Comparison of ENCODE assay signal across 25 mouse cellular contexts in the genomic region with DNA sequence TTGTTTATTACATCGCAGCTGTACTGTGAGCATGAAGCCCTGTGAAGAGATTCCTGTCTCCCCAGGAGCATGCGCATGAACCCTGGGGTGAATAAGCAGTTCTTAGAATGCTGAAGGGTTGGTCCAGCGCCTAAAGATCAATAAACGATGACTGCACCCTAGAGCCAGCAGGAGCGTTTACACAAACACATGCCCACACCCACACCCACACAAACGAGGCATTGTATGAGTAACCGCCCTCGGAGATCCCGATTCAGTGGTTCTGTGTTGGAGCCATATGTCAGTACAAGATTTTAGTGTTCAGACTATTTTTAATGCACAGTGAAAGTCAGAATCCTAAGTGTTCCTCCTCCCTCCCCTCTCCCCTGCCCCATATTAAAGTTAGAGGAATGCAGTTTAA. TPM values are rescaled to one million over a fixed set of nuclear protein-coding genes. Genes with fewer than 3 reads are reported as not detected.
A peak's percentile ranks its signal among the peaks of the same experiment; 100 is the strongest.
DNase-seq lines count a peak whose midpoint lies in the region; ATAC-seq lines count a peak whose summit lies in the region.
"Had no signal": no experiment of that assay in that cellular context is flagged by ENCODE, and none has a peak within 500 bp of the region (broad histone marks: within the 10 kb centered on the region; RNA-seq: fewer than 3 reads in every experiment).

No protein-coding gene starts in this region.

- no peak overlapping the region for H3K4me3 ChIP-seq in intestine, embryonic 16.5 days (ENCODE audit: low read length)
- H3K4me3 ChIP-seq in intestine, embryonic 15.5 days (replicated peaks), result no peak overlapping the region
- no peak overlapping the region for H3K4me3 ChIP-seq in stomach, embryonic 16.5 days (replicated peaks; ENCODE audit: low read length)
- H3K4me3 ChIP-seq in heart, embryonic 12.5 days, result no peak overlapping the region
- H3K4me3 ChIP-seq: forebrain, embryonic 15.5 days; myocyte; neural tube, embryonic 13.5 days had no signal

- no peak overlapping the region for H3K9ac ChIP-seq in intestine, embryonic 16.5 days (ENCODE audit: low read depth, low read length)
- no peak overlapping the region for H3K9ac ChIP-seq in intestine, embryonic 15.5 days
- H3K9ac ChIP-seq in stomach, embryonic 16.5 days (ENCODE audit: low read length), result no peak overlapping the region
- no peak overlapping the region for H3K9ac ChIP-seq in heart, embryonic 12.5 days
- H3K9ac ChIP-seq: forebrain, embryonic 15.5 days; hindbrain, embryonic 14.5 days; liver, postnatal 0 days; neural tube, embryonic 13.5 days had no signal

- no peaks in the 10 kb centered on the region for H3K27me3 ChIP-seq in intestine, embryonic 16.5 days (replicated peaks; ENCODE audit: control insufficient read depth, insufficient read depth, low read length)
- H3K27me3 ChIP-seq in intestine, embryonic 15.5 days (replicated peaks), result no peaks in the 10 kb centered on the region
- H3K27me3 ChIP-seq in stomach, embryonic 16.5 days (ENCODE audit: control insufficient read depth, insufficient read depth, low read length), result no peaks in the 10 kb centered on the region
- no peaks in the 10 kb centered on the region for H3K27me3 ChIP-seq in heart, embryonic 12.5 days (replicated peaks)
- H3K27me3 ChIP-seq: forebrain, embryonic 15.5 days; neural tube, embryonic 13.5 days had no signal

- WGBS in intestine, embryonic 16.5 days, result 65% methylated on average over 9 of the region's 9 CpGs
- 66% methylated on average over 9 of the region's 9 CpGs for WGBS in intestine, embryonic 15.5 days
- WGBS in stomach, embryonic 16.5 days, result 70% methylated on average over 9 of the region's 9 CpGs
- 81% methylated on average over 9 of the region's 9 CpGs for WGBS in heart, embryonic 12.5 days

- no peaks in the 10 kb centered on the region for H3K36me3 ChIP-seq in intestine, embryonic 16.5 days (ENCODE audit: control insufficient read depth, insufficient read depth, low read length)
- no peaks in the 10 kb centered on the region for H3K36me3 ChIP-seq in intestine, embryonic 15.5 days
- H3K36me3 ChIP-seq in stomach, embryonic 16.5 days (ENCODE audit: control insufficient read depth, insufficient read depth, low read length), result no peaks in the 10 kb centered on the region
- H3K36me3 ChIP-seq in heart, embryonic 12.5 days, result no peaks in the 10 kb centered on the region
- H3K36me3 ChIP-seq: forebrain, embryonic 15.5 days; neural tube, embryonic 13.5 days had no signal

- H3K9me3 ChIP-seq in intestine, embryonic 16.5 days (ENCODE audit: control insufficient read depth, low read length), result no peaks in the 10 kb centered on the region
- no peaks in the 10 kb centered on the region for H3K9me3 ChIP-seq in intestine, embryonic 15.5 days
- H3K9me3 ChIP-seq in stomach, embryonic 16.5 days (replicated peaks; ENCODE audit: control insufficient read depth, low read length), result no peaks in the 10 kb centered on the region
- H3K9me3 ChIP-seq in heart, embryonic 12.5 days (replicated peaks), result no peaks in the 10 kb centered on the region
- H3K9me3 ChIP-seq: forebrain, embryonic 15.5 days; neural tube, embryonic 13.5 days had no signal

- no peaks in the 10 kb centered on the region for H3K4me1 ChIP-seq in intestine, embryonic 16.5 days (ENCODE audit: control insufficient read depth, insufficient read depth, low read length)
- no peaks in the 10 kb centered on the region for H3K4me1 ChIP-seq in intestine, embryonic 15.5 days (replicated peaks)
- H3K4me1 ChIP-seq in stomach, embryonic 16.5 days (ENCODE audit: control insufficient read depth, insufficient read depth, low read length), result no peaks in the 10 kb centered on the region
- no peaks in the 10 kb centered on the region for H3K4me1 ChIP-seq in heart, embryonic 12.5 days (replicated peaks)
- H3K4me1 ChIP-seq: forebrain, embryonic 15.5 days; neural tube, embryonic 13.5 days had no signal

- no peak overlapping the region for H3K4me2 ChIP-seq in intestine, embryonic 16.5 days (ENCODE audit: low read depth, low read length)
- no peak overlapping the region for H3K4me2 ChIP-seq in intestine, embryonic 15.5 days (replicated peaks)
- H3K4me2 ChIP-seq in stomach, embryonic 16.5 days (ENCODE audit: low read depth, low read length), result no peak overlapping the region
- no peak overlapping the region for H3K4me2 ChIP-seq in heart, embryonic 12.5 days
- H3K4me2 ChIP-seq: forebrain, embryonic 15.5 days; hindbrain, embryonic 14.5 days; neural tube, embryonic 13.5 days had no signal

- no peak overlapping the region for H3K27ac ChIP-seq in intestine, embryonic 16.5 days (ENCODE audit: low read length)
- no peak overlapping the region for H3K27ac ChIP-seq in intestine, embryonic 15.5 days
- H3K27ac ChIP-seq in stomach, embryonic 16.5 days (ENCODE audit: low read length), result no peak overlapping the region
- no peak overlapping the region for H3K27ac ChIP-seq in heart, embryonic 12.5 days (ENCODE audit: poor library complexity, severe bottlenecking)
- H3K27ac ChIP-seq: forebrain, embryonic 15.5 days; hindbrain, embryonic 14.5 days; macrophage; neural tube, embryonic 13.5 days had no signal

- DNase-seq in right cerebral cortex, adult 18-20 months, result peak; percentile 14
- DNase-seq in right cerebral cortex, postnatal 14 days, result no peak
- DNase-seq in brain, adult 2 months (ENCODE audit: low read depth, low spot score), result peak; percentile 50
- no peak for DNase-seq in spleen, adult 18-20 months
- DNase-seq: adrenal gland, postnatal 10 days; cerebellum, postnatal 36 days; gastrocnemius, postnatal 14 days; heart, adult 18-20 months; kidney, postnatal 4 days; liver; liver, postnatal 0 days; retina, postnatal 1 day; thymus, adult 2 months; thymus, postnatal 4 days had no signal

- peak; percentile 33; the same call in 1 of the 2 replicates for ATAC-seq in intestine, embryonic 16.5 days
- ATAC-seq in intestine, embryonic 15.5 days, result no peak
- peak; percentile 64; the same call in 1 of the 2 replicates for ATAC-seq in stomach, embryonic 16.5 days (ENCODE audit: insufficient read depth, low FRiP score)
- no peak for ATAC-seq in heart, embryonic 12.5 days (ENCODE audit: insufficient number of reproducible peaks, low FRiP score)
- ATAC-seq: forebrain, embryonic 15.5 days; liver, postnatal 0 days; lung, postnatal 0 days; midbrain, embryonic 16.5 days had no signal

RNA-seq across cellular contexts. Expression of a gene that starts 57.3 kb away (rescaled TPM):
- 5.7 and 6.3 TPM in 2 replicates for polyA plus RNA-seq in intestine, embryonic 16.5 days (2015; fragmentation: Nextera tagmentation; extraction: Ambion mirVana)
- 5.4 and 6.9 TPM in 2 replicates for polyA plus RNA-seq in intestine, embryonic 15.5 days (2015; fragmentation: Nextera tagmentation; extraction: Ambion mirVana)
- polyA plus RNA-seq in stomach, embryonic 16.5 days (2015; fragmentation: Nextera tagmentation; extraction: Ambion mirVana), result 4.6 and 6.6 TPM in 2 replicates
- polyA plus RNA-seq in heart, embryonic 12.5 days (2016; fragmentation: Nextera tagmentation; extraction: Ambion mirVana), result 9.1 and 9.6 TPM in 2 replicates

Comparison
In these comparisons a context has a peak if more than half of its experiments do, and no peak if none do; other contexts are left out.
1. ATAC-seq: peak in intestine, embryonic 16.5 days (single experiment) and stomach, embryonic 16.5 days (single experiment); none in intestine, embryonic 15.5 days (single experiment) and heart, embryonic 12.5 days (single experiment).
2. DNase-seq: peak in right cerebral cortex, adult 18-20 months (single experiment) and brain, adult 2 months (single experiment); none in right cerebral cortex, postnatal 14 days (single experiment) and spleen, adult 18-20 months (0 of 2).